Mouse (Mus musculus) thymus, postnatal 14 days (tissue): ENCODE measurements around the gene Dpf1.

Experiments
- DNase-seq: peaks from one replicate; pipeline ENCODE4 v3.0.0; 2021

The Dpf1 gene

DNA sequence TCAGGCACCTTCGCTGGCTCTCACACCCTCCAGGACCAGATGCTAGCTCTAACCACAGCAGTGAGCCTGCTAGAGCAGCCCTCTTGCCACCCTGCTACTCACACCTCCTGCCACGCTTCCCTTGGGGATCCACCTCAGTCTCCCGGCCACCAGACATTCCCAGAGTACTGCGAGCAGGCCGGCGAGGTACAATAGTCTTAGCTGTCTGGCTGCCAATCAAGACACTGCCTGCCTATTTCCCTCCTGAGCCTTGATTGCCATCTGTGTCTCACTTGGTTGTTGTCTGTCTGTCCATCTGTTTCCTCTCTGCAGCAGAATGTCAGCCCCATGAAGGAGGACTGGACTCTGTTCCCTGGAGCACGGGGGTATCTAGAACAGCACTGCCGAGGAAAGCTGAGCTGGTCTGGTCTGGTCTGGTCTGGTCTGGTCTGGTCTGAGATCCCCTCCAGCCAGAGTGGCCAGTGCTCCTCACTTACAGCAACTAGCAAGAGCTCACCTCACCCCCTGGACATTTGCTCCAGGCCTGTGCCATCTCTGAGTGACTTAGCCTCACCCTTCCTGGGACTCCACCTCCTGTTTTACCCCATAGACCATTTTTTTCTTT is 38.8 kb downstream of the Dpf1 start:
- DNase-seq: no peak

GRCm38 (mm10) chr7:29343746-29344145 is 40.0 kb downstream of the Dpf1 start:
- DNase-seq: no peak

DNA sequence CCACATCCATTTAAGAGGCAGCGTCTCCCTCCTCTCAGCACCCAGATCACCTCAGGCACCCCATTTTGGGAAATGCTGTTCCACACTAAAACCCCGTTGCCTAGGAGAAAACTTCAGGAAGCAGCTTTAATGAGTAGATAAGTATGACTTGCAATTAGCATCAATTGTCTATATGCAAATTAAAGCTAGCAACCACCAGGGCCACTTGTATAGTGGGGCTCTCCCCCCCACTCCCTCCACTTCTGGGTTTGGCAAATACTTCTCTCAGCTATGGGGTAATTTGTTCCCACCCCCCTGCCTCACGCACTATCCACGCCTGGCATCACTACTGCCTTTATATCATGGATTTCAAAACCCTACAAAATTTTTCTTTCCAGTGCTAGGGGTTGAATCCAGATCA is 41.8 kb downstream of the Dpf1 start:
- no peak for DNase-seq

DNA sequence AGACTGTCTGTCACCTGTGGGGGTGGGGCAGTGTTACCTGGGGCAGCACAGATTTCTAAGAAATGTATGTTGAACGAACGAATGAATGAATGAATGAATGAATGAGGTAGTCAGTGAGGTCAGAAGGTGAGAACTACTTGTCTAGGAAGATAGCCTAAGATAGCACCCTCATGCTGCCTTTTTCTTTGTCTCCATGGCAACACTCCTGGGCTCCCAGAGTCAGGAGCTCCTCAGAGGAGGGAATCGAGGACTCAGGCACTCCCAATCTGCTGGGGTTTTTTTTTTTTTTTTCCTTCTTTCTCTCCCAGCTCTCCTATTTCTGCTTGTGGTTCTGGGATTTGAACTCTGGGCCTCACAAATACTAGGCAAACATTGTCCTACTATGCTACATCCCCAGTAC is 42.5 kb downstream of the Dpf1 start:
- no peak for DNase-seq

DNA sequence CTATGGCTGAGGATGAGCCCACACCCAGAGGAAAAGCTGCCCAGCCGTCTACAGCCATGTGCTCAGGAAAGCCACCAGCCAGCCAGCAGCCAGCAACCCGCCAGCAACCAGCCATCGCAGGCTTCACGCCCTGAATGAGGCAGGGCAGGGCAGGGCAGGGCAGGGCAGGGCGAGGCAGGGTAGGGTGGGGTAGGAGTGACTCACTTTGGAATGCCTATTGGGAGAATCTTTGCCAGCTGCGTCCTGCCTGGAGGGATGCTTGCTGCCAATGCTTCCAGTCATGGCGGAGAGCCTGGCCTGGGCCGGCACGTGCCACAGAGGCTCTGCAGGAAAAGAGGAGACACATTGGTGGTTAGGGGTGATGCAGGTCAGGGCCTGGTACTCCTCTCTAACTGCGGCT is 46.7 kb downstream of the Dpf1 start:
- no peak for DNase-seq

DNA sequence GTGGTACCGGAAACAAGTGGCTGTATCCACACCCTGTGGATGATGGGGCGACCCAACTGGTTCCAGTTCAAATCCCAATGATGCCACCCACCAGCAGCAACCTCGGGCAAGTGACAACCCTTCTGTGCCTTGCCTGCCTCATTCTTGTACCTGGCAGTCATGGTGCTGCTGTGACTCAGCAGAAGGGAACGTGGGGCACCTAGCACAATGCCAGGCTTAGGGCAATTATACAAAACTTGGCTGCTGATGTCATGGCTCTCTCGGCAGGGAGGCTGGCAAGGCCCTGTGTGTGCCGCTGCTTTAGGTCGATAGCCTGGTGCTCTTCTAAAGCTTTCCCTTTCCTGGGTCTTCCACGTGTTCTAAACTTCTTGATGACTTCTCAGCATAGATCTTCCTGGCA is 48.5 kb downstream of the Dpf1 start:
- no peak for DNase-seq

DNA sequence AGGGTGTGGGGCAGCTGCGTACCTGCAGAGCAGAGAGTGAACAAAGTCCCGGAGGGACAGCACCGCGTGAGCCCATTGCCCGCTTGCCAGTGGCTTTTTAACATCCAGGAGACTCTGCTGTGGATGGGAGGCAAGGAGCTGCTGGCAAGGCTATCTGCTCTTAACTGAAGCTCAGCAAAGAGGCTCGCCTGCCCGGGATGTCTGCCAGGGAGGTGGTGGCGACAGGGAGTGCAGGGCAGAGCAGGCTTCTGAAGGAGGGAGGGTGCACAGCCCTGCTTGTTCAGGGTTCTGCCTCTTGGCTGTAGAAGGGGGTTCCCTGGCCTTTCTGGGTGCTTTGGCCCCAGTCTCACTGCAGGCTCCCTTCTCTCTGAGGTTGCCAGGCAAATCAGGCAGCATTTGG is 50.4 kb downstream of the Dpf1 start:
- DNase-seq: no peak

GRCm38 (mm10) chr7:29355406-29355805 is 51.7 kb downstream of the Dpf1 start:
- DNase-seq: no peak

DNA sequence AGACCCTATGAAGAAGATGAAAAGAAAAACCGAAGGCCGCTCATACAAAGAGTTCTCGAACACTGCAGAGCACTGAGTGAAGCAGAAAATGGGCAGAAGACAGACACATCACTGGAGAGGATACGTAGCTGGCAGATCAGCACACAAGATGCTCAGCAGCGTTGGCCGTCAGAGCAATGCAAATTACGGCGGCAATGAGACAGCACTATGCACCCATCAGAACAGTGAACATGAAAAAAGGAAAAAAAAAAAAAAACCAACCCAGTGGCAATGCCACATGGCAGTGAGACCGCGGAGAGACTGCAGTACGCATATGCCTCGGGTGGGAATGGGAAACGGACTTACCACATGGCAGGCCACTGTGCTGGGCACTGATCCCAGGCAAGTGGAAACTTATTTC is 57.7 kb downstream of the Dpf1 start:
- DNase-seq: no peak

DNA sequence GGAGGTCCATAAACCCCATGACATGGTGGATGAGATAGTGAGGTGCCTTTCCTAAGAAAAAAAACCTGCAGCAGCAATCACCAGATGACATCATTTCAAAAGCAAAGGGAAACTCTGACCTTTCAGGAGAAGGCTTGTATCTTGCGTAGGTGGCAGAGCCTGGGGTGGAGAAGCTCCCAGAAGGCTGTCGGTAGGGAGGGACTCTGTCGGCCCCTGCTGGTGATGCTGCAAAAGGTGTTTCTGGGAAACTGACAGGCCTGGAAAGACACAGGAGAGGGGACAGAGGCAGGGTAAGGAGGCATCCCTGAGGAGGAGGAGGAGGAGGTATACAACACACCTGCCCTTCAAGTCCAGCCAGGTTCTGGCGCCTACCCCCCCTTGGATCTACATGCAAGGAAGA is 60.3 kb downstream of the Dpf1 start:
- DNase-seq: peak; percentile 53

DNA sequence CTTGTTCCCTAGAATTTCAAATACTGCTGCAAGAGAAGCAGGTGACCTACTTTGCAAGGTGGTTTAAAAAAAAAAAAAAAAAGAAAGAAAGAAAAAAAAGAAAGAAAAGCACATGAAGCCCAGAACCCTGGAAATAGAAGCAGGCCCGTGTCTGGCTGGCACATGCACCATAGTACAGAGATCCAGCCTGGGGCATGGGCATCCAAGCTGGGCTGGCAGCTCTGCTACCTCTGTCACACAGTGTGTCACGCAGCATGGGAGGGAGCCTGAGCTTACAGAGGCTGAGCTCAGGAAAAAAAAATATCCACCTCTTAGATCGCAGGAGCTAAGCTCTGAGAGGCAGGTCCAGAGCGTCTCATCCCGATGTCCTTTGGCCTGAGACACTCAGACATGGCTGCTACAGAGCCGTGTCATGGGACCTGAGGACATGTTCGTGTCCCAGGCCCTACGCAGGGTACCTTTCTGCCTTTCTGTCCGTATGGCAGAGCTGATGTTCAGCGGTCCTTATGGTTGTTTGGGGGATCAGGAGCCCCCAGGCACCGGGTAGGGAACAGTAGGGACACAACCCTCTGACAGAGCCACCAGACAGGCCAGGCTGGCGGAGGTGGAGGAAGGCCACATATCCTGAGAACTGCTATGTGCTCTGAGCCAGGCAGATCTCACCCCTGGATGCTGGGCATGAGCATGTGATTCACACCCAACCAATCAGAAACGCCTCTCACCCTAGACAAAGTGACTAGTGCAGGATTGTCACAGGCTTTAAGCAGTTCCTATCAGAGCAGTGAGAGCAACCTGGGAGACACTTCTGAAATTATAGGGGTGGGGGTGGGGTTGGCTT is 63.6 kb downstream of the Dpf1 start:
- DNase-seq: peak; percentile 38
